Mouse (Mus musculus) midbrain, embryonic 11.5 days (tissue): ENCODE results near the gene Reps2. TPM values are rescaled to one million over a fixed set of nuclear protein-coding genes. Genes with fewer than 3 reads are reported as not detected.

Experiments used
- ATAC-seq: fragments of 200-750 bp; cut with Nextera tagmentation; 2 replicates; pipeline ENCODE4 v1.8.0; 2017; ENCODE audit warnings: moderate TSS enrichment, moderate library complexity; ENCODE audit not compliant: low FRiP score
- DNase-seq: peaks from one replicate; pipeline ENCODE4 v3.0.0; 2015; ENCODE audit warnings: low spot score; ENCODE audit errors: missing footprints
- H3K27ac ChIP-seq: fragments of 300-500 bp; sonication (generic); 2 replicates; pipeline ENCODE4 v1.5.1; 2014; ENCODE audit warnings: low read depth, low read length
- H3K27me3 ChIP-seq: fragments of 300-500 bp; sonication (generic); 2 replicates; pipeline ENCODE4 v1.6.1; 2014; ENCODE audit warnings: mild to moderate bottlenecking, low read length, moderate library complexity, mixed read lengths; ENCODE audit not compliant: control insufficient read depth, insufficient read depth
- H3K36me3 ChIP-seq: fragments of 300-500 bp; sonication (generic); 2 replicates; pipeline ENCODE4 v1.6.1; 2014; ENCODE audit warnings: mild to moderate bottlenecking, low read length, moderate library complexity, mixed read lengths; ENCODE audit not compliant: control insufficient read depth, insufficient read depth
- H3K4me1 ChIP-seq: fragments of 300-500 bp; sonication (generic); 2 replicates; pipeline ENCODE4 v1.6.1; 2014; ENCODE audit warnings: low read length; ENCODE audit not compliant: control insufficient read depth, insufficient read depth
- H3K4me2 ChIP-seq: fragments of 300-500 bp; sonication (generic); 2 replicates; pipeline ENCODE4 v1.6.1; 2014; ENCODE audit warnings: mild to moderate bottlenecking, moderate library complexity
- H3K4me3 ChIP-seq: fragments of 300-500 bp; sonication (generic); 2 replicates; pipeline ENCODE4 v1.5.1; 2014; ENCODE audit warnings: low read depth, low read length
- H3K9ac ChIP-seq: fragments of 300-500 bp; sonication (generic); 2 replicates; pipeline ENCODE4 v1.6.1; 2014; ENCODE audit warnings: low read length
- H3K9me3 ChIP-seq: fragments of 300-500 bp; sonication (generic); 2 replicates; pipeline ENCODE4 v1.6.1; 2016; ENCODE audit warnings: low read length; ENCODE audit not compliant: control insufficient read depth
- WGBS: fragments of 180-500 bp; shearing (Covaris S2); extraction: QIAGEN DNeasy Blood & Tissue Kit; methylation state at CpG from one replicate; pipeline ENCODE4 v1.1.7; 2014; 5-methylcytosine and 5-hydroxymethylcytosine counted together
- polyA plus RNA-seq: library from polyadenylated mRNA; unstranded; fragments of >200 nt; fragmentation: Nextera tagmentation; extraction: Ambion mirVana; gene quantifications from 2 replicates; pipeline ENCODE4 v1.2.1, GENCODE M21; 2014

Reps2 gene
- polyA plus RNA-seq, 1 experiment from 2014 or later, result 0.70 TPM

GRCm38 (mm10) chrX:162651125-162651524 lies 7.7 kb upstream of the Reps2 start:
- no peak overlapping the region for H3K27ac ChIP-seq
- H3K9me3 ChIP-seq, result no peaks in the 10 kb centered on the region
- no peaks in the 10 kb centered on the region for H3K36me3 ChIP-seq
- no peak overlapping the region for H3K4me3 ChIP-seq
- no peak overlapping the region for H3K4me2 ChIP-seq
- H3K4me1 ChIP-seq, result no peaks in the 10 kb centered on the region
- ATAC-seq (no peak), DNase-seq (no peak)
- H3K9ac ChIP-seq, result no peak overlapping the region
- no peaks in the 10 kb centered on the region for H3K27me3 ChIP-seq

GRCm38 (mm10) chrX:162643789-162644092 lies 292 bp upstream of the Reps2 start:
- H3K27me3 ChIP-seq, result peaks cover 11% of the 10 kb centered on the region; the same call in 1 of the 2 replicates
- H3K9me3 ChIP-seq, result no peaks in the 10 kb centered on the region
- H3K27ac ChIP-seq, result no peak overlapping the region
- 10% methylated on average over 4 of the region's 4 CpGs for WGBS
- no peak for ATAC-seq
- no peak for DNase-seq
- H3K36me3 ChIP-seq, result no peaks in the 10 kb centered on the region
- H3K4me1 ChIP-seq, result 0 out of 2 replicates have a peak, but pooled peaks cover 2% of the 10 kb centered on the region
- peak overlapping the region; percentile 78 for H3K4me2 ChIP-seq
- no peak overlapping the region for H3K9ac ChIP-seq
- peak overlapping the region; percentile 47 for H3K4me3 ChIP-seq

- Histone ChIP-seq H3K4me3 (peak overlapping the region; percentile 47), H3K4me2 (peak overlapping the region; percentile 78), H3K27me3 (peaks cover 11% of the 10 kb centered on the region; the same call in 1 of the 2 replicates), H3K9ac (no peak overlapping the region), H3K9me3 (no peaks in the 10 kb centered on the region), H3K4me1 (0 out of 2 replicates have a peak, but pooled peaks cover 2% of the 10 kb centered on the region), H3K36me3 (no peaks in the 10 kb centered on the region), H3K27ac (no peak overlapping the region)
- WGBS, result 48% methylated on average over 11 of the region's 11 CpGs
- ATAC-seq (peak; percentile 58), DNase-seq (peak; percentile 80)
These were observed 903 bp downstream of the Reps2 start for GRCm38 (mm10) chrX:162642402-162643090.

- ATAC-seq (no peak), DNase-seq (no peak)
- Histone ChIP-seq H3K9ac (no peak overlapping the region), H3K4me1 (0 out of 2 replicates have a peak, but pooled peaks cover 2% of the 10 kb centered on the region), H3K4me3 (no peak overlapping the region), H3K27me3 (peaks cover 11% of the 10 kb centered on the region; the same call in 1 of the 2 replicates), H3K9me3 (no peaks in the 10 kb centered on the region), H3K36me3 (no peaks in the 10 kb centered on the region), H3K27ac (no peak overlapping the region), H3K4me2 (no peak overlapping the region)
- WGBS, result 80% methylated on average over 4 of the region's 4 CpGs
These were observed 1.7 kb downstream of the Reps2 start for GRCm38 (mm10) chrX:162641764-162642163.

- WGBS, result 63% methylated on average over 2 of the region's 2 CpGs
- Histone ChIP-seq H3K9me3 (no peaks in the 10 kb centered on the region), H3K9ac (no peak overlapping the region), H3K36me3 (no peaks in the 10 kb centered on the region), H3K4me2 (no peak overlapping the region), H3K4me1 (no peaks in the 10 kb centered on the region), H3K27ac (no peak overlapping the region), H3K4me3 (no peak overlapping the region), H3K27me3 (peaks cover 12% of the 10 kb centered on the region)
- DNase-seq (no peak), ATAC-seq (no peak)
These were observed 8.3 kb downstream of the Reps2 start for GRCm38 (mm10) chrX:162635159-162635558.

- Histone ChIP-seq H3K4me2 (no peak overlapping the region), H3K27ac (no peak overlapping the region), H3K27me3 (no peaks in the 10 kb centered on the region; the same call in 1 of the 2 replicates), H3K9ac (no peak overlapping the region), H3K9me3 (no peaks in the 10 kb centered on the region), H3K36me3 (no peaks in the 10 kb centered on the region), H3K4me3 (no peak overlapping the region), H3K4me1 (no peaks in the 10 kb centered on the region)
- no peak for DNase-seq
- ATAC-seq, result no peak
- 82% methylated on average over 1 of the region's 1 CpGs for WGBS
These were observed 21.4 kb downstream of the Reps2 start for GRCm38 (mm10) chrX:162622091-162622437.

- Histone ChIP-seq H3K9ac (no peak overlapping the region), H3K27me3 (no peaks in the 10 kb centered on the region; the same call in 1 of the 2 replicates), H3K4me1 (no peaks in the 10 kb centered on the region), H3K36me3 (no peaks in the 10 kb centered on the region), H3K4me2 (no peak overlapping the region), H3K9me3 (no peaks in the 10 kb centered on the region), H3K27ac (no peak overlapping the region), H3K4me3 (no peak overlapping the region)
- ATAC-seq (no peak), DNase-seq (no peak)
- WGBS, result 72% methylated on average over 5 of the region's 5 CpGs
These were observed 22.0 kb downstream of the Reps2 start for GRCm38 (mm10) chrX:162621194-162622090.

GRCm38 (mm10) chrX:162619705-162620104 lies 23.7 kb downstream of the Reps2 start:
- Histone ChIP-seq H3K4me2 (no peak overlapping the region), H3K27me3 (no peaks in the 10 kb centered on the region), H3K27ac (no peak overlapping the region), H3K36me3 (no peaks in the 10 kb centered on the region), H3K4me1 (no peaks in the 10 kb centered on the region), H3K9me3 (no peaks in the 10 kb centered on the region), H3K4me3 (no peak overlapping the region), H3K9ac (no peak overlapping the region)
- 85% methylated on average over 2 of the region's 2 CpGs for WGBS
- ATAC-seq (no peak), DNase-seq (no peak)

- no peaks in the 10 kb centered on the region for H3K27me3 ChIP-seq
- WGBS, result 88% methylated on average over 3 of the region's 3 CpGs
- no peak overlapping the region for H3K4me3 ChIP-seq
- no peak overlapping the region for H3K4me2 ChIP-seq
- DNase-seq (no peak), ATAC-seq (no peak)
- no peaks in the 10 kb centered on the region for H3K36me3 ChIP-seq
- H3K4me1 ChIP-seq, result no peaks in the 10 kb centered on the region
- no peak overlapping the region for H3K9ac ChIP-seq
- no peaks in the 10 kb centered on the region for H3K9me3 ChIP-seq
- H3K27ac ChIP-seq, result no peak overlapping the region
These were observed 24.9 kb downstream of the Reps2 start for GRCm38 (mm10) chrX:162618547-162618946.
